Mouse (Mus musculus): Measurements from ENCODE around the gene Mtfr1l. TPM values are rescaled to one million over a fixed set of nuclear protein-coding genes. Genes with fewer than 3 reads are reported as not detected.

Mtfr1l gene
- polyA plus RNA-seq (2015; fragmentation: Illumina TruSeq; extraction: RNeasy Lipid Tissue Mini Kit (QIAGEN cat#74804); ENCODE audit: insufficient read depth, low read depth, low replicate concordance), result 12.1 TPM

DNA sequence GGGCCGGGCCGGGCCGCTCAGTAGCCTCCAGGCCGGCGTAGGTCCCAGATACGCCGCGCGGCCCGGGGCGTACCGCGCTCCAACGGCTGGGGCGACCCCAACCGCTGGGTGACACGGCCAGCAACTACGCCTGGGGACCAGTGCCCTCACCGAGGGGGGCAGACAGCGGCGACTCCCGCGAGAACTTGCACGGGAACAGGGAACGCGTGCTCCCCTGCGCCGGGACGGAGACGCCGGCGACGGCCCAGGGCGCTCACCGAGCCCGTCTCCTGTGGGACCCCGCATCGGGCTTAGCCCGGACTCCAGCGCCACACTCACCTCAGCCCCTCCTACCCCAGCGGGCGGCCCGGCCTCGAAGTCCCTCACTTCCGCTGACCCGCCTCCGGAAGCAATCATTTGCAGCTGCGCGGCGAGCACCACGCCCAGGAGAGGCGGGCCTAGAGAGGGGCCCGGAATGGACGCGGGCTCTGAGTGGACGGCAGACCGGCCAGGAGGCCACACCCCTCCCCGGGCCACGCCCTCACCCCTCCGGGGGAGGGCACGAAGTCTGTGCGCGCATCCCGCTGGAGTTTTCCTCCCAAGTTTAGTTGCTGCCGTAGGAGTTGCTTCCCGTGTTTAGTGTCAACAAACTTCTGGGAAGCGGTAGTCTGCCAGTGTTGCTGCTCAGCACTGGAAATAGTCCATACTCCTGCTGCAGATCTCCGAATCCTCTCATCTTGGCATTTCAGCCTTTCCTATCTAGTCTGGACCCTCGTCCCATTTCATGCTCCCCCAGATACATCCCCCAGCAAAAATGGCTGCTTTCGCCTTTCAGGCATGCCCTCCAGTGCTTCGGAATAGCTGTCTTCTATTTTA, at the start of gene Mtfr1l:
Gene Mtfr1l, minus strand, starts transcription at position 456 of the 855 bp plus-strand sequence.

DNA sequence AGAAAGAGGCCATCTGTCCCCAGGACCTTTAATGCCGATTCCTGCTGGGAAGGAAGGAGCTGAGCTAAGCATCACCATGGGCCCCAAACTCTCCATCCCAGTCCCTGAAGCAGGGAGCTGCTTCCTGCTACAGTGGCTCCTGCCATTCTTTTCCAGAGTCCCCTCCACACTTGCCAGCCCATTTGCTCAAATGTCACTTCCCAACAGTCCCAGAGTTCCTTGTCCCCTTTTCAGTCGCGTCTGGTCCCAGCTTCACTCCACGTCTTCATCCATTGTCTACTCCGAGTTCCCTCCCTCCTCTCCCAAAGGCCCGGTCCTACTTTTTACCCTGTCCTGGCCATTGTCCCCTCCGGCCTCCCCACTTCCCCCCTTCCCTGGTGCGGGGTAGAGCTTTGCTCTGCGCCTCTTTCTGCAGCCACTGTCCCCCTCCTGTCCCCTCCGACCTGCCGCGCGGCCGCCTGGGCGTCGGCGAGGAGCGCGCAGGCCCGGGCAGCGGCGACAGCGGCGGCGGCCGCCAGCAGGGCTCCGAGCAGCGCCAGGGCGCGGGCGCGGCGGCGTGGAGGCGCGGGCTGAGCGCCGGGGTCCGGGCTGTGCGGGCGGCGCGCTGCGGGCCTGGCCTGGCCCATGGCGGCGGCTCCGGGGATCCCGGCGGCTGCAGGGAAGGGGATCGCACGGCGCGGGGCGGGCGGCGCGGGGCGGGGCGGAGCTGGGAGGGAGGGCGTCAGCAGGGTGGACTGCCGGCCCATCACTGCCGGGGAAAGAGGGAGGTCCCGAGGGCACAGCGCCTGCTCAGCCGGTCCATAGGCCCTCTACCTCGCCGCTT, 16.5 kb upstream of the Mtfr1l start, which contains the start of gene Selenon:
Gene Selenon, minus strand, starts transcription at position 673 of the 823 bp plus-strand sequence.

DNA sequence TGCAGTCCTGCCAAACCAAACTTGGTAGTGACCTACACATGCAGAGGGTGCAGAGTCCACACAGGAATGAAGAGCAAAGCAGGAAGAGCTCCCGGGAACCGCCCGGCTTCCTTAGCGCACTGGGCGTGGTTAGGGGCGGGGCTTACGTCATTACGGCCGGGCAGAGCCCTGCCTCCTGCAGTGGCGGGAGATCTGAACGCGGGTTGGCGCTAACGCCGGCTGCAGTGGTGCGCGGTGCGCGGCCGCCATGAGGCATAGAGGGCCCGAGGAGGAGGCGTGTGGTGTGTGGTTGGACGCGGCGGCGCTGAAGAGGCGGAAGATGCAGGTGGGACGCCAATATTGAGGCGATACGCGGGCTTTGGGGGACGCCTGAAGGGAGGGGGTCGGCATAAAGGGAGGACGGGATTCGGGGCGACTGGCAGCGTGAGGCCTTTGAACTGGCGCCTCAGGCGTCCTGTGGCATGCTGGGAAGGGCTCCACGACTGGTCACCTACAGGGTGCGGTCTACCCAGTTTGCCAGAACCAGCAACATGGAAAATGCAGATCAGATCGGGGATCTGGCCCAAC, 24.3 kb downstream of the Mtfr1l start, which contains the start of gene Aunip:
Gene Aunip, plus strand, starts transcription at position 155 of the 567 bp plus-strand sequence.

DNA sequence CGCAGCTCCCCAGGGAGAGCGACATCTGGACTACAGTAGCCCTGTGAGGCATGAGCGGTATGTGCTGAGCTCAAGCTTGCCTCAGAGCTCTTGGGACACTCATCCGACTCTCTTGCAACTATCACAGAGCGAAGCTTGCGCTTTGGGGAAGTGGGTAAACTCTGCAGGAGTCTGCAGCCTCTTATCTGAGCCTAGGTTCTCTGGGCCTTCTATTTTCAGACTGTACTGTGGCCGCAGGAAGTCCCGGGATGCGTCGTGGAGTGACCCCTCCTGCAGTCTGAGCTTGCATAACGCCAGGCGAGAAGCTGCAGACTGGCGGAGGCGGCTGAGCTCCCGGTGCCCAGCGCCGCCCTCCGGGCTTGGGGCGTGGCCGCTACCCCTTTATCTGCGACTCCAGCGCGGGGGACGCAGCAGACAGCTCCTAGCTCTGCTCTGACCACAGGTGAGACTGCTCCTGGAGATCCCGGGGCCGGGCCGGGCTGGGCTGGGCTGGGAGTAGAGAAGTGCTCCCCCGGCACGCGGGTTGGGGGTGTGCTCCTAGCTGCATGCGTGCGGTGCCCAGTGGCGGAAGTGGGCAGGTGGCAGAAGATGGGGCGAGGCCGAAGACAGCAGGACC, 38.5 kb downstream of the Mtfr1l start, which contains the start of gene Paqr7:
Gene Paqr7, plus strand, starts transcription at position 103 of the 616 bp plus-strand sequence.

Other genes with a start within 250 kb of the Mtfr1l start
- gene Pdik1l, start 247.5 kb downstream of the Mtfr1l start, polyA plus RNA-seq (2015; fragmentation: Illumina TruSeq; extraction: RNeasy Lipid Tissue Mini Kit (QIAGEN cat#74804); ENCODE audit: insufficient read depth, low read depth, low replicate concordance), result 1.6 TPM
- gene Trim63, start 220.3 kb downstream of the Mtfr1l start, polyA plus RNA-seq (2015; fragmentation: Illumina TruSeq; extraction: RNeasy Lipid Tissue Mini Kit (QIAGEN cat#74804); ENCODE audit: insufficient read depth, low read depth, low replicate concordance), result not detected
- gene Slc30a2, start 192.2 kb downstream of the Mtfr1l start, polyA plus RNA-seq (2015; fragmentation: Illumina TruSeq; extraction: RNeasy Lipid Tissue Mini Kit (QIAGEN cat#74804); ENCODE audit: insufficient read depth, low read depth, low replicate concordance), result 1.2 TPM
- gene Extl1, start 151.5 kb downstream of the Mtfr1l start, polyA plus RNA-seq (2015; fragmentation: Illumina TruSeq; extraction: RNeasy Lipid Tissue Mini Kit (QIAGEN cat#74804); ENCODE audit: insufficient read depth, low read depth, low replicate concordance), result 4.4 TPM
- gene Pafah2, start 139.1 kb downstream of the Mtfr1l start, polyA plus RNA-seq (2015; fragmentation: Illumina TruSeq; extraction: RNeasy Lipid Tissue Mini Kit (QIAGEN cat#74804); ENCODE audit: insufficient read depth, low read depth, low replicate concordance), result 4.3 TPM
- gene Stmn1, start 67.1 kb downstream of the Mtfr1l start, polyA plus RNA-seq (2015; fragmentation: Illumina TruSeq; extraction: RNeasy Lipid Tissue Mini Kit (QIAGEN cat#74804); ENCODE audit: insufficient read depth, low read depth, low replicate concordance), result 9.7 TPM
- 1.4 TPM for gene Paqr7, start 38.7 kb downstream of the Mtfr1l start, polyA plus RNA-seq (2015; fragmentation: Illumina TruSeq; extraction: RNeasy Lipid Tissue Mini Kit (QIAGEN cat#74804); ENCODE audit: insufficient read depth, low read depth, low replicate concordance)
- gene Aunip, start 24.4 kb downstream of the Mtfr1l start, polyA plus RNA-seq (2015; fragmentation: Illumina TruSeq; extraction: RNeasy Lipid Tissue Mini Kit (QIAGEN cat#74804); ENCODE audit: insufficient read depth, low read depth, low replicate concordance), result not detected
- 7.8 TPM for gene Selenon, start 16.8 kb upstream of the Mtfr1l start, polyA plus RNA-seq (2015; fragmentation: Illumina TruSeq; extraction: RNeasy Lipid Tissue Mini Kit (QIAGEN cat#74804); ENCODE audit: insufficient read depth, low read depth, low replicate concordance)
- gene Man1c1, start 168.9 kb upstream of the Mtfr1l start, polyA plus RNA-seq (2015; fragmentation: Illumina TruSeq; extraction: RNeasy Lipid Tissue Mini Kit (QIAGEN cat#74804); ENCODE audit: insufficient read depth, low read depth, low replicate concordance), result 3.3 TPM
- 2.4 TPM for gene Ldlrap1, start 232.6 kb upstream of the Mtfr1l start, polyA plus RNA-seq (2015; fragmentation: Illumina TruSeq; extraction: RNeasy Lipid Tissue Mini Kit (QIAGEN cat#74804); ENCODE audit: insufficient read depth, low read depth, low replicate concordance)